Comparison of ENCODE assay signal across 9 mouse cellular contexts in the genomic region with DNA sequence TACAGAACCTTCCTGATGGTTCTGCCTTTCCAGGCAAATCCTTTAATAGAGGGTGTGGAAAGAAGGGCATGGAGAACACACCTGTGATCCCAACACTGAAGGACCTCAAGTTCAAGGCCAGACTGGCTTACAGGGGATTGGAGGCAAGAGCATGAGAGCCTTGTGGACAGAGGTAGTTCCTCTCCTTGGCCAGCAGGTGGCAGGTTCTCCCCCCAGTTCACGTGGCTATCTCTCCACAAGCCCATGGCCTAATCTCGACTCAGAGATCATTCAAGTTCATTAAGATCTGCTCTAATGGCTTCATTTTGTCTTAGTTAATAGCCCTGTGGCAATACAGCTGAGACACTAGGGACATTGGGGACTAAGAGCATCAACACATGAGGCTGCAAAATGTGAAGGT. TPM values are rescaled to one million over a fixed set of nuclear protein-coding genes. Genes with fewer than 3 reads are reported as not detected.
A peak's percentile ranks its signal among the peaks of the same experiment; 100 is the strongest.
DNase-seq lines count a peak whose midpoint lies in the region; ATAC-seq lines count a peak whose summit lies in the region.
"Had no signal": no experiment of that assay in that cellular context is flagged by ENCODE, and none has a peak within 500 bp of the region (broad histone marks: within the 10 kb centered on the region; RNA-seq: fewer than 3 reads in every experiment).

No protein-coding gene starts in this region.

- no peaks in the 10 kb centered on the region for H3K36me3 ChIP-seq in midbrain, embryonic 14.5 days (ENCODE audit: control insufficient read depth, insufficient read depth, low read length)
- H3K36me3 ChIP-seq in midbrain, embryonic 13.5 days, result no peaks in the 10 kb centered on the region
- H3K36me3 ChIP-seq: liver, embryonic 15.5 days had no signal

- WGBS in midbrain, embryonic 14.5 days, result 11% methylated on average over 2 of the region's 2 CpGs
- WGBS in midbrain, embryonic 13.5 days, result 17% methylated on average over 2 of the region's 2 CpGs

- H3K27me3 ChIP-seq in midbrain, embryonic 14.5 days (ENCODE audit: control insufficient read depth, insufficient read depth, low read length), result no peaks in the 10 kb centered on the region
- H3K27me3 ChIP-seq in midbrain, embryonic 13.5 days, result no peaks in the 10 kb centered on the region
- H3K27me3 ChIP-seq: liver, embryonic 15.5 days had no signal

- DNase-seq in cerebellum, postnatal 25 days, result peak; percentile 13 to 19
- DNase-seq in cerebellum, postnatal 36 days, result no peak
- DNase-seq in midbrain, embryonic 14.5 days, result peak; percentile 23
- DNase-seq in embryo, embryonic 10 days (ENCODE audit: low spot score), result peak; percentile 48
- DNase-seq in yolk sac, embryonic 10.5 days (ENCODE audit: low spot score), result peak; percentile 24
- DNase-seq in ovary, postnatal 10 days (ENCODE audit: low spot score), result no peak

- H3K4me3 ChIP-seq in midbrain, embryonic 14.5 days (replicated peaks; ENCODE audit: low read depth, low read length), result no peak overlapping the region
- no peak overlapping the region for H3K4me3 ChIP-seq in midbrain, embryonic 13.5 days (replicated peaks)
- H3K4me3 ChIP-seq: liver, embryonic 15.5 days had no signal

- H3K4me2 ChIP-seq in midbrain, embryonic 14.5 days (ENCODE audit: low read length), result no peak overlapping the region
- no peak overlapping the region for H3K4me2 ChIP-seq in midbrain, embryonic 13.5 days (replicated peaks)
- H3K4me2 ChIP-seq: liver, embryonic 15.5 days had no signal

- no peaks in the 10 kb centered on the region for H3K4me1 ChIP-seq in midbrain, embryonic 14.5 days (ENCODE audit: control insufficient read depth, insufficient read depth, low read length)
- H3K4me1 ChIP-seq in midbrain, embryonic 13.5 days (replicated peaks), result no peaks in the 10 kb centered on the region
- H3K4me1 ChIP-seq: liver, embryonic 15.5 days had no signal

- no peaks in the 10 kb centered on the region for H3K9me3 ChIP-seq in midbrain, embryonic 14.5 days (ENCODE audit: control insufficient read depth, low read length)
- H3K9me3 ChIP-seq in midbrain, embryonic 13.5 days, result no peaks in the 10 kb centered on the region
- H3K9me3 ChIP-seq: liver, embryonic 15.5 days had no signal

- ATAC-seq in midbrain, embryonic 14.5 days (ENCODE audit: low FRiP score, low TSS enrichment), result no peak
- ATAC-seq in midbrain, embryonic 13.5 days, result no peak
- peak; percentile 75 for ATAC-seq in megakaryocyte-erythroid progenitor cell, adult 5-6 weeks (replicated peaks; ENCODE audit: low FRiP score, low TSS enrichment, poor library complexity, severe bottlenecking)

- H3K9ac ChIP-seq in midbrain, embryonic 14.5 days (replicated peaks; ENCODE audit: low read length), result no peak overlapping the region
- H3K9ac ChIP-seq in midbrain, embryonic 13.5 days (replicated peaks), result no peak overlapping the region
- H3K9ac ChIP-seq: liver, embryonic 15.5 days had no signal

- H3K27ac ChIP-seq in midbrain, embryonic 14.5 days (replicated peaks; ENCODE audit: low read depth, low read length), result no peak overlapping the region
- H3K27ac ChIP-seq in midbrain, embryonic 13.5 days, result no peak overlapping the region
- H3K27ac ChIP-seq: liver, embryonic 15.5 days had no signal

RNA-seq across cellular contexts. Expression of gene Ly6c2, which starts 8.3 kb away (rescaled TPM):
- 0.88 TPM in 1 of 2 replicates, not detected in the other for polyA plus RNA-seq in midbrain, embryonic 14.5 days (2014; fragmentation: Nextera tagmentation; extraction: Ambion mirVana)
- not detected in 2 replicates for polyA plus RNA-seq in midbrain, embryonic 13.5 days (2015; fragmentation: Nextera tagmentation; extraction: Ambion mirVana)
- total RNA-seq in megakaryocyte-erythroid progenitor cell, adult 5-6 weeks (2014; fragmentation: Nextera tagmentation), result 21.0 TPM in 1 of 2 replicates, not detected in the other
- 0.14 TPM in 1 of 2 replicates, not detected in the other for total RNA-seq in megakaryocyte-erythroid progenitor cell, adult 5-6 weeks (2017)

RNA-seq across cellular contexts. Expression of gene Ly6g, which starts 35.0 kb away (rescaled TPM):
- polyA plus RNA-seq in midbrain, embryonic 14.5 days (2014; fragmentation: Nextera tagmentation; extraction: Ambion mirVana), result not detected in 2 replicates
- polyA plus RNA-seq in midbrain, embryonic 13.5 days (2015; fragmentation: Nextera tagmentation; extraction: Ambion mirVana), result not detected in 2 replicates
- not detected in 2 replicates for total RNA-seq in megakaryocyte-erythroid progenitor cell, adult 5-6 weeks (2014; fragmentation: Nextera tagmentation)
- total RNA-seq in megakaryocyte-erythroid progenitor cell, adult 5-6 weeks (2017), result 1.4 TPM in 1 of 2 replicates, not detected in the other

Comparison
In these comparisons a context has a peak if more than half of its experiments do, and no peak if none do; other contexts are left out.
1. DNase-seq: peak in cerebellum, postnatal 25 days (2 of 2), midbrain, embryonic 14.5 days (single experiment), embryo, embryonic 10 days (single experiment) and yolk sac, embryonic 10.5 days (single experiment); none in cerebellum, postnatal 36 days (0 of 2) and ovary, postnatal 10 days (single experiment).